Mouse (Mus musculus): Measurements from ENCODE around the gene Nt5c.

GRCm38 (mm10) chr11:115485155-115485554 lies 6.5 kb downstream of the Nt5c start:
- no peak for TF ChIP-seq POLR2A (IDR thresholded peaks at IDR 0.05; ENCODE audit: insufficient read depth, low read depth, low read length)
- TF ChIP-seq CTCF (IDR thresholded peaks at IDR 0.05; ENCODE audit: insufficient read depth, low read depth, low read length) = no peak
